ENCODE assay signal across 18 mouse cellular contexts in the genomic region with DNA sequence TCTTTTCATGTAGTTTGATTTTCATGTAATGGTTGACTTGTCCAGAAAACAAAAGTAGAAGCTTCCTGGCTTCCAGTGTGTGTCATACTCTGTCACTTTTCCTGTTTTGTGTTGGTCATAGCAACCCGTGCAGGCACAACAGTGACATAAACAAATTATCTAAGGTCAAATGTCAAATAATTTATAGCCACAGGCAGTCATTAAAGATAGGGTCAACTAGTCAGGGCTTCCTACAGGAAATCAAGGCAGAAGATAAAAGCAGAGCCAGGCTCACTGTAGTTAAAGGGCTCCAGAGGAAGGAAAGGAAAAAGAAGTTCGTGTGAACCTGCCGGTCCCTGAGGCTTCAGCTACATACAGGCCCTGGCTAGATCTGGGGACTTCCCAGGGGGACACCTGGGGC.
"Had no signal": no experiment of that assay in that cellular context is flagged by ENCODE, and none has a peak within 500 bp of the region (broad histone marks: within the 10 kb centered on the region; RNA-seq: fewer than 3 reads in every experiment).

No protein-coding gene starts in this region.

- H3K9ac ChIP-seq: lung, embryonic 14.5 days; midbrain, embryonic 12.5 days; neural tube, embryonic 13.5 days; neural tube, embryonic 15.5 days had no signal

- DNase-seq: lung, embryonic 14.5 days; lung, postnatal 10 days; lung, postnatal 4 days; midbrain, embryonic 14.5 days; retina, postnatal 1 day; right cerebral cortex, adult 18-20 months; right cerebral cortex, postnatal 25 days; right cerebral cortex, postnatal 4 days; spleen, adult 18-20 months; thymus, adult 18-20 months; thymus, postnatal 14 days; thymus, postnatal 36 days had no signal

- H3K27ac ChIP-seq: midbrain, embryonic 10.5 days; midbrain, embryonic 12.5 days; neural tube, embryonic 13.5 days; neural tube, embryonic 15.5 days had no signal

- H3K4me1 ChIP-seq: midbrain, embryonic 10.5 days; midbrain, embryonic 12.5 days; neural tube, embryonic 13.5 days; neural tube, embryonic 15.5 days had no signal

- H3K27me3 ChIP-seq: midbrain, embryonic 12.5 days; neural tube, embryonic 13.5 days; neural tube, embryonic 15.5 days had no signal

- H3K4me3 ChIP-seq: midbrain, embryonic 10.5 days; midbrain, embryonic 12.5 days; myocyte; neural tube, embryonic 13.5 days; neural tube, embryonic 15.5 days had no signal

- ATAC-seq: midbrain, embryonic 16.5 days had no signal

- H3K4me2 ChIP-seq: lung, embryonic 14.5 days; midbrain, embryonic 12.5 days; neural tube, embryonic 13.5 days; neural tube, embryonic 15.5 days had no signal

- H3K36me3 ChIP-seq: midbrain, embryonic 10.5 days; midbrain, embryonic 12.5 days; neural tube, embryonic 13.5 days; neural tube, embryonic 15.5 days had no signal

- H3K9me3 ChIP-seq: midbrain, embryonic 10.5 days; midbrain, embryonic 12.5 days; neural tube, embryonic 13.5 days; neural tube, embryonic 15.5 days had no signal
